Mouse (Mus musculus) small intestine, adult 2 months (tissue): ENCODE results near the gene Bbs10.

Experiments used
- CTCF ChIP-seq: fragments of 200-500 bp; IDR thresholded peaks from 2 replicates; pipeline ENCODE4 v1.5.1; 2012; ENCODE audit warnings: low read depth, mild to moderate bottlenecking, control low read depth, inconsistent platforms, low read length, moderate library complexity, mixed read lengths; ENCODE audit not compliant: insufficient replicate concordance, insufficient read length; ENCODE audit errors: extremely low read depth
- POLR2A ChIP-seq: fragments of 200-500 bp; IDR thresholded peaks from 2 replicates; pipeline ENCODE4 v1.6.1; 2012; ENCODE audit warnings: low read depth, mild to moderate bottlenecking, control low read depth, inconsistent platforms, low read length, moderate library complexity

DNA sequence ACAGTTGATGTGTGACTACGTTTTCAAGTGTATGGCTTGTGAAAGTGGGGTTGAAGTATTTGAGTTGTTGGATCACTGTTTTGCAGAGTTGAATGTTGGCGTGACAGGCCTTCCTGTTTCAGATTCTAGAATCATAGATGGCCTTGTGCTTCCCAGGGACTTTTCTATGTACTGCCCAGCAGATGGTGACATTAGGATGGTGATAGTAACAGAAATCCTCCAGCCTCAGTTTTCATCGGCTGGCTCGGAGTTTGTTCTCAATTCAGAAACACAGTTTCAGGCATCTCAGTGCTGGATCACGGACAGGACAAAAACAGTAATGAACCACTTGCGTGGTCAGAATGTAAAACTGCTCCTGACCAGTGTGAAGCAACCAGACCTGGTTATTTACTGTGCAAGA is 1.1 kb downstream of the Bbs10 start:
- no peak for TF ChIP-seq CTCF
- no peak for TF ChIP-seq POLR2A
